Mouse (Mus musculus) hindbrain, embryonic 14.5 days (tissue): Measurements from ENCODE around the gene Ttc9b. TPM values are rescaled to one million over a fixed set of nuclear protein-coding genes. Genes with fewer than 3 reads are reported as not detected.

Experiments used
- ATAC-seq: fragments of 200-750 bp; cut with Nextera tagmentation; 2 replicates; pipeline ENCODE4 v1.8.0; 2017; ENCODE audit warnings: moderate number of reproducible peaks, mild to moderate bottlenecking, moderate TSS enrichment, moderate library complexity; ENCODE audit not compliant: low FRiP score
- DNase-seq: peaks from one replicate; pipeline ENCODE4 v3.0.0-alpha.2; 2015; ENCODE audit warnings: low spot score
- H3K27ac ChIP-seq: fragments of 300-500 bp; sonication (generic); 2 replicates; pipeline ENCODE4 v1.5.1; 2014; ENCODE audit warnings: mild to moderate bottlenecking, moderate library complexity
- H3K27me3 ChIP-seq: fragments of 300-500 bp; sonication (generic); 2 replicates; pipeline ENCODE4 v1.6.1; 2014; ENCODE audit warnings: mild to moderate bottlenecking, low read length, mixed read lengths; ENCODE audit not compliant: control insufficient read depth, insufficient read depth
- H3K36me3 ChIP-seq: fragments of 300-500 bp; sonication (generic); replicated peaks from 2 replicates; pipeline ENCODE4 v1.6.1; 2014; ENCODE audit not compliant: control insufficient read depth, insufficient read depth
- H3K4me1 ChIP-seq: fragments of 300-500 bp; sonication (generic); replicated peaks from 2 replicates; pipeline ENCODE4 v1.6.1; 2014; ENCODE audit warnings: antibody characterized with exemption, low read length, mixed read lengths; ENCODE audit not compliant: control insufficient read depth, insufficient read depth
- H3K4me2 ChIP-seq: fragments of 300-500 bp; sonication (generic); replicated peaks from 2 replicates; pipeline ENCODE4 v1.6.1; 2014; ENCODE audit warnings: mild to moderate bottlenecking, moderate library complexity
- H3K4me3 ChIP-seq: fragments of 300-500 bp; sonication (generic); replicated peaks from 2 replicates; pipeline ENCODE4 v1.5.1; 2014; ENCODE audit warnings: mild to moderate bottlenecking, low read length
- H3K9ac ChIP-seq: fragments of 300-500 bp; sonication (generic); 2 replicates; pipeline ENCODE4 v1.6.1; 2014
- H3K9me3 ChIP-seq: fragments of 300-500 bp; sonication (generic); 2 replicates; pipeline ENCODE4 v1.6.1; 2016; ENCODE audit warnings: low read length; ENCODE audit not compliant: control insufficient read depth
- WGBS: fragments of 180-500 bp; shearing (Covaris S2); extraction: QIAGEN DNeasy Blood & Tissue Kit; methylation state at CpG from one replicate; pipeline ENCODE4 v1.1.7; 2014; 5-methylcytosine and 5-hydroxymethylcytosine counted together
- polyA plus RNA-seq: library from polyadenylated mRNA; unstranded; fragments of >200 nt; fragmentation: Nextera tagmentation; extraction: Ambion mirVana; gene quantifications from 2 replicates; pipeline ENCODE4 v1.2.1, GENCODE M21; 2014

The Ttc9b gene
- polyA plus RNA-seq, 1 experiment from 2014 or later = 100 TPM

GRCm38 (mm10) chr7:27674195-27674521 lies 20.4 kb downstream of the Ttc9b start:
- peak overlapping the region; percentile 86 for H3K4me2 ChIP-seq
- H3K9me3 ChIP-seq = no peaks in the 10 kb centered on the region
- peaks cover 15% of the 10 kb centered on the region for H3K36me3 ChIP-seq
- WGBS = 1% methylated on average over 35 of the region's 38 CpGs
- H3K4me1 ChIP-seq = peaks cover 28% of the 10 kb centered on the region
- ATAC-seq (no peak), DNase-seq (no peak)
- H3K27ac ChIP-seq = peak overlapping the region; percentile 87
- H3K27me3 ChIP-seq = no peaks in the 10 kb centered on the region
- H3K4me3 ChIP-seq = peak overlapping the region; percentile 93
- peak overlapping the region; percentile 95 for H3K9ac ChIP-seq

- Histone ChIP-seq H3K9me3 (no peaks in the 10 kb centered on the region), H3K4me1 (peaks cover 23% of the 10 kb centered on the region), H3K27me3 (no peaks in the 10 kb centered on the region), H3K27ac (peak within 1 kb of the TSS; percentile 87), H3K4me2 (peak within 1 kb of the TSS; percentile 86), H3K4me3 (peak within 1 kb of the TSS; percentile 93), H3K9ac (peak within 1 kb of the TSS; percentile 95), H3K36me3 (peaks cover 15% of the 10 kb centered on the region)
- 1% methylated on average over 30 of the region's 31 CpGs for WGBS
- ATAC-seq = peak; percentile 97
- DNase-seq = peak; percentile 95
Observed at GRCm38 (mm10) chr7:27674522-27675221, 21.0 kb downstream of the Ttc9b start, which contains the start of gene Map3k10. TSS of gene Map3k10 (minus strand) at chr7:27674598.

- Histone ChIP-seq H3K4me1 (peaks cover 23% of the 10 kb centered on the region), H3K4me3 (peak overlapping the region; percentile 93), H3K36me3 (peaks cover 12% of the 10 kb centered on the region), H3K27me3 (no peaks in the 10 kb centered on the region), H3K27ac (no peak overlapping the region), H3K4me2 (peak overlapping the region; percentile 86), H3K9ac (peak overlapping the region; percentile 95), H3K9me3 (no peaks in the 10 kb centered on the region)
- ATAC-seq (no peak), DNase-seq (no peak)
- WGBS = 23% methylated on average over 14 of the region's 14 CpGs
Observed at GRCm38 (mm10) chr7:27675222-27675612, 21.5 kb downstream of the Ttc9b start.

- no peaks in the 10 kb centered on the region for H3K36me3 ChIP-seq
- H3K9ac ChIP-seq = no peak overlapping the region
- DNase-seq = no peak
- no peak for ATAC-seq
- H3K9me3 ChIP-seq = no peaks in the 10 kb centered on the region
- H3K27me3 ChIP-seq = no peaks in the 10 kb centered on the region
- peaks cover 2% of the 10 kb centered on the region for H3K4me1 ChIP-seq
- H3K4me3 ChIP-seq = no peak overlapping the region
- H3K27ac ChIP-seq = no peak overlapping the region
- WGBS = 76% methylated on average over 2 of the region's 2 CpGs
- no peak overlapping the region for H3K4me2 ChIP-seq
Observed at GRCm38 (mm10) chr7:27683218-27683617, 29.5 kb downstream of the Ttc9b start.

- no peaks in the 10 kb centered on the region for H3K9me3 ChIP-seq
- WGBS = 45% methylated on average over 5 of the region's 5 CpGs
- no peak for DNase-seq
- peaks cover 13% of the 10 kb centered on the region for H3K4me1 ChIP-seq
- no peaks in the 10 kb centered on the region for H3K36me3 ChIP-seq
- H3K27me3 ChIP-seq = no peaks in the 10 kb centered on the region
- ATAC-seq = no peak
- no peak overlapping the region for H3K27ac ChIP-seq
- peak overlapping the region; percentile 2; the same call in 1 of the 2 replicates for H3K4me3 ChIP-seq
- H3K4me2 ChIP-seq = peak overlapping the region; percentile 39
- H3K9ac ChIP-seq = peak overlapping the region; percentile 42
Observed at GRCm38 (mm10) chr7:27685220-27685619, 31.5 kb downstream of the Ttc9b start.

- Histone ChIP-seq H3K4me1 (peaks cover 13% of the 10 kb centered on the region), H3K27me3 (no peaks in the 10 kb centered on the region), H3K4me3 (peak overlapping the region; percentile 2; the same call in 1 of the 2 replicates), H3K4me2 (peak overlapping the region; percentile 39), H3K36me3 (no peaks in the 10 kb centered on the region), H3K9ac (peak overlapping the region; percentile 42), H3K27ac (no peak overlapping the region), H3K9me3 (no peaks in the 10 kb centered on the region)
- WGBS = 3% methylated on average over 6 of the region's 6 CpGs
- ATAC-seq = no peak
- peak; percentile 71 for DNase-seq
Observed at GRCm38 (mm10) chr7:27685681-27686080, 32.0 kb downstream of the Ttc9b start.

GRCm38 (mm10) chr7:27687043-27687442 lies 33.3 kb downstream of the Ttc9b start:
- H3K27me3 ChIP-seq = no peaks in the 10 kb centered on the region
- no peak overlapping the region for H3K9ac ChIP-seq
- H3K4me2 ChIP-seq = no peak overlapping the region
- H3K4me3 ChIP-seq = no peak overlapping the region
- peaks cover 13% of the 10 kb centered on the region for H3K4me1 ChIP-seq
- no peaks in the 10 kb centered on the region for H3K36me3 ChIP-seq
- ATAC-seq = no peak
- no peak overlapping the region for H3K27ac ChIP-seq
- H3K9me3 ChIP-seq = no peaks in the 10 kb centered on the region
- no peak for DNase-seq
- WGBS = 86% methylated on average over 1 of the region's 1 CpGs

- peak overlapping the region; percentile 66 for H3K9ac ChIP-seq
- H3K27me3 ChIP-seq = no peaks in the 10 kb centered on the region
- ATAC-seq (no peak), DNase-seq (no peak)
- H3K4me1 ChIP-seq = peaks cover 13% of the 10 kb centered on the region
- H3K4me3 ChIP-seq = peak overlapping the region; percentile 41; the same call in 1 of the 2 replicates
- H3K36me3 ChIP-seq = no peaks in the 10 kb centered on the region
- 66% methylated on average over 3 of the region's 3 CpGs for WGBS
- H3K27ac ChIP-seq = no peak overlapping the region
- no peaks in the 10 kb centered on the region for H3K9me3 ChIP-seq
- peak overlapping the region; percentile 86 for H3K4me2 ChIP-seq
Observed at GRCm38 (mm10) chr7:27687836-27688235, 34.1 kb downstream of the Ttc9b start.

- peaks cover 13% of the 10 kb centered on the region for H3K4me1 ChIP-seq
- H3K4me3 ChIP-seq = peak overlapping the region; percentile 41
- peak overlapping the region; percentile 66 for H3K9ac ChIP-seq
- no peaks in the 10 kb centered on the region for H3K27me3 ChIP-seq
- no peaks in the 10 kb centered on the region for H3K9me3 ChIP-seq
- H3K36me3 ChIP-seq = no peaks in the 10 kb centered on the region
- peak overlapping the region; percentile 83 for H3K27ac ChIP-seq
- 31% methylated on average over 14 of the region's 14 CpGs for WGBS
- DNase-seq (no peak), ATAC-seq (no peak)
- H3K4me2 ChIP-seq = peak overlapping the region; percentile 86
Observed at GRCm38 (mm10) chr7:27688246-27688788, 34.6 kb downstream of the Ttc9b start.
